Mouse (Mus musculus) stomach, embryonic 15.5 days (tissue): Measurements from ENCODE around the gene Rpl9-ps6. TPM values are rescaled to one million over a fixed set of nuclear protein-coding genes. Genes with fewer than 3 reads are reported as not detected.

ENCODE experiments used
- ATAC-seq: fragments of 200-750 bp; cut with Nextera tagmentation; 2 replicates; pipeline ENCODE4 v1.8.0; 2017; ENCODE audit warnings: low read depth, moderate number of reproducible peaks, moderate TSS enrichment; ENCODE audit not compliant: insufficient read depth, low FRiP score
- H3K27ac ChIP-seq: fragments of 300-500 bp; sonication (generic); 2 replicates; pipeline ENCODE4 v1.5.1; 2015; ENCODE audit warnings: mild to moderate bottlenecking, inconsistent platforms
- H3K27me3 ChIP-seq: fragments of 300-500 bp; sonication (generic); replicated peaks from 2 replicates; pipeline ENCODE4 v1.6.1; 2015; ENCODE audit warnings: inconsistent platforms
- H3K36me3 ChIP-seq: fragments of 300-500 bp; sonication (generic); 2 replicates; pipeline ENCODE4 v1.6.1; 2015; ENCODE audit warnings: inconsistent platforms
- H3K4me1 ChIP-seq: fragments of 300-500 bp; sonication (generic); 2 replicates; pipeline ENCODE4 v1.6.1; 2015; ENCODE audit warnings: inconsistent platforms
- H3K4me2 ChIP-seq: fragments of 300-500 bp; sonication (generic); 2 replicates; pipeline ENCODE4 v1.6.1; 2015; ENCODE audit warnings: mild to moderate bottlenecking, inconsistent platforms
- H3K4me3 ChIP-seq: fragments of 300-500 bp; sonication (generic); replicated peaks from 2 replicates; pipeline ENCODE4 v1.5.1; 2015; ENCODE audit warnings: inconsistent platforms
- H3K9ac ChIP-seq: fragments of 300-500 bp; sonication (generic); 2 replicates; pipeline ENCODE4 v1.6.1; 2015; ENCODE audit warnings: inconsistent platforms
- H3K9me3 ChIP-seq: fragments of 300-500 bp; sonication (generic); 2 replicates; pipeline ENCODE4 v1.6.1; 2016; ENCODE audit warnings: inconsistent platforms
- WGBS: fragments of 180-500 bp; shearing (Covaris S2); methylation state at CpG from one replicate; pipeline ENCODE4 v1.1.7; 2015; 5-methylcytosine and 5-hydroxymethylcytosine counted together
- polyA plus RNA-seq: library from polyadenylated mRNA; unstranded; fragments of >200 nt; fragmentation: Nextera tagmentation; extraction: Ambion mirVana; gene quantifications from 2 replicates; pipeline ENCODE4 v1.2.1, GENCODE M21; 2015

Gene Rpl9-ps6
- polyA plus RNA-seq, 1 experiment from 2014 or later, result 258 TPM

DNA sequence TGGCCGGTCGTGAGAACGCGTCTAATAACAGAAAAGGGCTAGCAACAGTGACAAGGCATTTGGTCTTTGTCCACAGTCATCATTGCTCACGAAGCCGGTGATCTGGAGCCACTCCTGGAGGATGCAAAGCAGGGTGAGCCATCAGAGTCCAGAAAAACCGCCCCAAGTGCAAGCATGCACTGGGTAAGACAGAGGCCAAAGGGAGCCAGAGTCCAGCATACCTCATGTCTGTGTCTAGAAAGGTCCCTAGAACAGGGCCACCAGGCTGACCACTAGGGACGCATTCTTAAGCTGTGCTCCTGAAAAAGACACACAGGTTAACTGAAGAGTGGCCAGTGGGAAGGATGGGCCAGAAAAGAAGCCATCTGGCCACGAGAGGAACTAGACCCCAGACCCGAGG is 17.4 kb downstream of the Rpl9-ps6 start:
- ATAC-seq, result no peak
- Histone ChIP-seq H3K4me1 (no peaks in the 10 kb centered on the region), H3K9ac (no peak overlapping the region), H3K9me3 (no peaks in the 10 kb centered on the region), H3K4me2 (no peak overlapping the region), H3K36me3 (no peaks in the 10 kb centered on the region), H3K27ac (no peak overlapping the region), H3K4me3 (no peak overlapping the region), H3K27me3 (no peaks in the 10 kb centered on the region)
- 92% methylated on average over 10 of the region's 10 CpGs for WGBS

DNA sequence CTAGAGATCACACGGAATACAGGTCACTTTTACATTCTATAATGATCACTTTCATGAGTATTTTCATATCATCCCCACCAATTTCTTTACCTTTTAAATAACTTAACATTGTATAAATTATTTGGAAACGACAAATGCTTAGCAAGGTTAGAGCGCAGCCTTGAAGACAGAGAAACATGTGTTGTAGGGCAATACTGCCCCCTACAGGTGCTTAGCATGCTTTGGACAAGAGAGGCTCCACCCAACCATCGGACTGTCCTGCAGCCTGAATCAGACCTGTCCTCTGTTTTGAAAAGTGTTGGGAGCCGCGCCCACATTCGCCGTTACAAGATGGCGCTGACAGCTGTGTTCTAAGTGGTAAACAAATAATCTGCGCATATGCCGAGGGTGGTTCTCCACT is 24.8 kb downstream of the Rpl9-ps6 start:
- Histone ChIP-seq H3K27ac (no peak overlapping the region), H3K36me3 (no peaks in the 10 kb centered on the region), H3K9ac (no peak overlapping the region), H3K4me2 (no peak overlapping the region), H3K4me3 (no peak overlapping the region), H3K4me1 (no peaks in the 10 kb centered on the region), H3K27me3 (no peaks in the 10 kb centered on the region), H3K9me3 (no peaks in the 10 kb centered on the region)
- WGBS, result 95% methylated on average over 11 of the region's 11 CpGs
- ATAC-seq, result no peak

DNA sequence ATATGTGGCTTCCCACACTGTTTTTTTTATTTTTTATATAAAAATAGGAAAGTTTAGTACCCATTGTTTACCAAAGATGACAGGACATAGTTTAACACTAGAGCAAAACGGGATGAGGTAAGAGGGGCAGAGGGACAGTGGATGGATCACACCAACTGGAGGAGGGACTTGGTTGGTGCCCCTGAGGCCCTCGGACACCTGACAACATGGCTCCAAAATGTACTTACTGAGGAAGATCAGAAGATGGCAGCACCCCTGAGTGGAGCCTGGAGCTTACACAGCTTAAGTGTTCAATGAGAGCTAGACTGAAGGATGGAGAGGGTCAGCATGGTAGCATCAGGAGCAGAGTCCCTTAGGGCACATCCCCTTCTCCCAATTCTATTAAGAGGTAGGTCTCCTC is 27.0 kb downstream of the Rpl9-ps6 start:
- Histone ChIP-seq H3K4me1 (no peaks in the 10 kb centered on the region), H3K9ac (no peak overlapping the region), H3K9me3 (no peaks in the 10 kb centered on the region), H3K36me3 (no peaks in the 10 kb centered on the region), H3K27me3 (no peaks in the 10 kb centered on the region), H3K4me2 (no peak overlapping the region), H3K4me3 (no peak overlapping the region), H3K27ac (no peak overlapping the region)
- no peak for ATAC-seq
- WGBS, result 81% methylated on average over 2 of the region's 2 CpGs

DNA sequence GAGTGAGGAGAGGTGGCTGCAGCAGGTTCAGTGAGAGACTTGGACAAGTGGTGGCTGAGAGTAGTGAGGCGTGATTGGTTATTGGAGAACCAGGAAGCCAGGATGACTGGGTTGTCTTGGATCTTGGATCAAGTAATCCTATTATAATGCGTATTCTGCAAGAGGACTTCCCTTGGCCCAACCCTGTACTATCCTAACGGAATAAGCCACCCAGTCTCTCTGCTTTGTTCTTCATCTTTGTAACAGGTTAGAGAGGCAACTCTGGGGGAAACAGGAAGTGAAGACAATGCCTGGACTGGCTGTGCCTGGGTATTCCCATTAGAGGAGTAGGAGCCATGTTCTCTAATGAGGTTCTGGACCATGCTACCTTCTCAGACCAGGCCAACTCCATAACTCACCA is 40.5 kb downstream of the Rpl9-ps6 start:
- WGBS, result 97% methylated on average over 3 of the region's 3 CpGs
- no peak overlapping the region for H3K9ac ChIP-seq

DNA sequence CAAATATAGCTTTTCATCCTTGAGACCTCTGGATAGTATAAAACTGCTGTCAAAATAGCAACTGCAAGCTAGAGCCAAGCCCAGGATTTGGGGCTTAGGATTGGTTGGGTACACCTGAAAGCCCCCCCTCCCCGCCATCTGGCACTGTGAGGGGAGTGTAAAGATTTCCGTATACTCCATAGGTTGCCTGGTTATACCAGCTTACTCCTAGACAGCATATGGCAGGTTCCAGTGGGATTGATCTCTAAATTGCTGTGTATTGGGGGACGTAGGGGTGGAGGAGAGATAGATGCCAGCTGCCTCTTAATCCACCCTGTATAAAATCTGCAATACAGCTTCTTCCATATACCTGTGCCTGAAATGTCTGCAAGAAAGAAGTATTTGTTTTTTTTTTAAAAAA is 41.7 kb downstream of the Rpl9-ps6 start:
- WGBS, result 83% methylated on average over 3 of the region's 3 CpGs
- H3K36me3 ChIP-seq, result no peaks in the 10 kb centered on the region
- ATAC-seq, result no peak
- H3K4me3 ChIP-seq, result no peak overlapping the region
- no peaks in the 10 kb centered on the region for H3K27me3 ChIP-seq
- H3K9me3 ChIP-seq, result no peaks in the 10 kb centered on the region
- no peak overlapping the region for H3K4me2 ChIP-seq
- H3K4me1 ChIP-seq, result no peaks in the 10 kb centered on the region
- H3K27ac ChIP-seq, result no peak overlapping the region
- no peak overlapping the region for H3K9ac ChIP-seq

More for the DNA sequence above, 40.5 kb downstream of the Rpl9-ps6 start:
- no peaks in the 10 kb centered on the region for H3K36me3 ChIP-seq
- no peak for ATAC-seq
- no peaks in the 10 kb centered on the region for H3K27me3 ChIP-seq
- no peak overlapping the region for H3K4me2 ChIP-seq
- no peaks in the 10 kb centered on the region for H3K4me1 ChIP-seq
- H3K4me3 ChIP-seq, result no peak overlapping the region
- no peaks in the 10 kb centered on the region for H3K9me3 ChIP-seq
- H3K27ac ChIP-seq, result no peak overlapping the region

DNA sequence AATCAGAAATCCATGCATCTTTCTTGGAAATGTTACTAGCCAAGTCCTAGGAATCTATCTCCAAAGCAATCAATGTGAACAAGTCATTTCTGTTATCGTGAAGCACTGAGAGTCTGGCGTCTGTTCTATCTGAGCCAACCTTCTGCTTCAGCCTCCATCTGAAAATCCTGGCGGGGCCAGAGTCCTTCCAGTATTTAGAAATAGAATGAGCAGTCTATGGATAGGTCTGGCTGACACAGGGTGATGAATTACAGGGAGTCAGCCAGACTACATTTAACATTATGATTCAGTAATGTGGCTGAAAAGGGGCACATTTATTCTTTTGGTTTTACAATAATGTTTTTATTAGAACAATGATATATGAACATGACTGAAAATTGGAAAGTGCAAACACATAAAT is 47.3 kb downstream of the Rpl9-ps6 start:
- Histone ChIP-seq H3K4me1 (no peaks in the 10 kb centered on the region), H3K4me2 (no peak overlapping the region), H3K9me3 (no peaks in the 10 kb centered on the region), H3K9ac (no peak overlapping the region), H3K27me3 (no peaks in the 10 kb centered on the region), H3K36me3 (no peaks in the 10 kb centered on the region), H3K4me3 (no peak overlapping the region), H3K27ac (no peak overlapping the region)
- WGBS, result 41% methylated on average over 3 of the region's 3 CpGs
- ATAC-seq, result no peak

DNA sequence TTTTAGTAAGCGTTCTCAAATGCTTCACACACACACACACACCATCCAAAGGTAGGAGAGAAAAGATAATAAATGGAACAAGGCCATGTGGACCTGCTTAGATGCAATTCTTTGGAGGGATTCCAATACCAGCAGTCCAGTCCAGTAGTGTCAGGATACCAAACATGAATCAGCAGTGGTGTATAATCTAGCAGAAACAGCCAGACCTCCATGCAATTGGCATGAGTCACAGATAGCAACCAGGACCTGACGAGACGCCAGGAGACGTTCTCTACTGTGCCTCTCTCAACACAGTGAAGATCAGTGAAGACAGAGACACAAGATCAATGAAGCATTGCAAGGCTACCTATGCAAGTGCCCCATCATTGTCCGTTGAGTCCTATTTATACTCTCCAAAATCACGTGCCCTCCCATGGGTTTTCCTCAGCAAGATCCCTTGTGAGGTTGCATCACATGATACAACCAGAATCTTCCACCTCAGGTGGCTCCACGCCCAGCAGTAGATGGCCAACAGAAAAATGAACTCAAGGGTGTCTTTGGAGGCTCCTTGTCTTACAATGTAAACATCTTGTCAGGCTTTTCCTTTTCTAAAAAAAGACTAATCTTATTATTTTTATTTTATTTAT is 49.6 kb downstream of the Rpl9-ps6 start:
- no peak for ATAC-seq
- Histone ChIP-seq H3K4me2 (no peak overlapping the region), H3K27ac (no peak overlapping the region), H3K9ac (no peak overlapping the region), H3K36me3 (no peaks in the 10 kb centered on the region), H3K9me3 (no peaks in the 10 kb centered on the region), H3K27me3 (no peaks in the 10 kb centered on the region), H3K4me3 (no peak overlapping the region), H3K4me1 (no peaks in the 10 kb centered on the region)
- 82% methylated on average over 7 of the region's 7 CpGs for WGBS

Other genes starting within 250 kb of the Rpl9-ps6 start
- 43.0 and 43.3 TPM in 2 replicates for gene Sgms1, start 76.9 kb downstream of the Rpl9-ps6 start, polyA plus RNA-seq
- 58.8 and 61.5 TPM in 2 replicates for gene Minpp1, start 19.2 kb upstream of the Rpl9-ps6 start, polyA plus RNA-seq
- 9.3 and 10.8 TPM in 2 replicates for gene Papss2, start 129.2 kb upstream of the Rpl9-ps6 start, polyA plus RNA-seq